Mouse (Mus musculus) spleen, adult 2 months (tissue): ENCODE measurements around the gene E130114P18Rik.

Experiments
- CTCF ChIP-seq: fragments of 200-500 bp; IDR thresholded peaks from 2 replicates; pipeline ENCODE4 v1.5.1; 2011; ENCODE audit warnings: mild to moderate bottlenecking, inconsistent platforms; ENCODE audit not compliant: insufficient read depth, insufficient read length, insufficient replicate concordance; ENCODE audit errors: extremely low read depth
- POLR2A ChIP-seq: fragments of 200-500 bp; IDR thresholded peaks from 2 replicates; pipeline ENCODE4 v1.6.1; 2011; ENCODE audit warnings: low read depth, low read length, inconsistent platforms

- TF ChIP-seq CTCF (no peak), POLR2A (no peak)
These were observed 106.0 kb downstream of the E130114P18Rik start for GRCm38 (mm10) chr4:97671911-97672310.
